Mouse (Mus musculus) macrophage (primary cell): ENCODE results near the gene Tcl1b2. TPM values are rescaled to one million over a fixed set of nuclear protein-coding genes. Genes with fewer than 3 reads are reported as not detected.
"Not testable (repeated sequence)": the region's sequence is repeated elsewhere in the genome, so short reads cannot be mapped to it uniquely, and the experiment has no call there.

ENCODE experiments used
- H3K27ac ChIP-seq: fragments of 350-480 bp; formaldehyde crosslinking; 2 replicates; pipeline ENCODE4 v1.9.0; 2021
- H3K36me3 ChIP-seq: fragments of 350-480 bp; formaldehyde crosslinking; 2 replicates; pipeline ENCODE4 v1.9.0; 2021; ENCODE audit errors: inconsistent target
- H3K4me3 ChIP-seq: fragments of 350-480 bp; formaldehyde crosslinking; 2 replicates; pipeline ENCODE4 v1.9.0; 2021; ENCODE audit errors: inconsistent target
- H3K79me2 ChIP-seq: fragments of 350-480 bp; formaldehyde crosslinking; 2 replicates; pipeline ENCODE4 v1.9.0; 2021; ENCODE audit errors: inconsistent target
- WGBS: methylation state at CpG from one replicate; pipeline ENCODE4 v1.1.7; 2026; ENCODE audit warnings: inconsistent platforms; ENCODE audit not compliant: missing documents; 5-methylcytosine and 5-hydroxymethylcytosine counted together
- polyA plus RNA-seq: library from polyadenylated mRNA; stranded (reverse); fragments of 250-400 nt; gene quantifications from 3 replicates; pipeline ENCODE4 v1.2.4, GENCODE M21; 2018; ENCODE audit warnings: inconsistent platforms

Tcl1b2 gene
- polyA plus RNA-seq, 1 experiment from 2014 or later, result not detected

GRCm38 (mm10) chr12:105201657-105202056 is 55.8 kb downstream of the Tcl1b2 start, which contains the start of gene Tcl1b4:
Gene Tcl1b4, plus strand, starts transcription at chr12:105201957.
- not testable (repeated sequence) for H3K79me2 ChIP-seq, H3K4me3 ChIP-seq, H3K36me3 ChIP-seq, H3K27ac ChIP-seq
- 100% methylated on average over 1 of the region's 1 CpGs for WGBS

Other genes starting within 250 kb of the Tcl1b2 start
- 6.4 to 13.5 TPM (median 8.7 TPM) in 3 replicates for gene Syne3, start 136.2 kb upstream of the Tcl1b2 start, polyA plus RNA-seq
- 5.1 to 28.7 TPM (median 17.8 TPM) in 3 replicates for gene Glrx5, start 113.3 kb upstream of the Tcl1b2 start, polyA plus RNA-seq
- not detected in 3 replicates for gene Tcl1b1, start 13.7 kb downstream of the Tcl1b2 start, polyA plus RNA-seq
- not detected in 3 replicates for gene Tcl1b5, start 30.3 kb downstream of the Tcl1b2 start, polyA plus RNA-seq
- not detected in 3 replicates for gene Tcl1b3, start 45.0 kb downstream of the Tcl1b2 start, polyA plus RNA-seq
- not detected in 3 replicates for gene Tcl1b4, start 55.9 kb downstream of the Tcl1b2 start, polyA plus RNA-seq
- not detected in 3 replicates for gene Tcl1, start 76.8 kb downstream of the Tcl1b2 start, polyA plus RNA-seq
- gene Tunar, start 187.9 kb downstream of the Tcl1b2 start, polyA plus RNA-seq, result not detected in 3 replicates